Mouse (Mus musculus) thymus, postnatal 0 days (tissue): ENCODE data around the gene Gpr108. TPM values are rescaled to one million over a fixed set of nuclear protein-coding genes. Genes with fewer than 3 reads are reported as not detected.
"Not testable (repeated sequence)": the region's sequence is repeated elsewhere in the genome, so short reads cannot be mapped to it uniquely, and the experiment has no call there.

ENCODE experiments used
- DNase-seq: peaks from one replicate; pipeline ENCODE4 v3.0.0-alpha.2; 2015; ENCODE audit warnings: low spot score
- polyA plus RNA-seq: library from polyadenylated mRNA; unstranded; fragments of >200 nt; fragmentation: Nextera tagmentation; extraction: Ambion mirVana; gene quantifications from 2 replicates; pipeline ENCODE4 v1.2.1, GENCODE M21; 2015

The Gpr108 gene
- 37.3 and 40.0 TPM in 2 replicates for polyA plus RNA-seq

GRCm38 (mm10) chr17:57248201-57248699 is at the start of gene Gpr108:
Gpr108 (minus strand) TSS chr17:57248446.
- peak; percentile 93 for DNase-seq

GRCm38 (mm10) chr17:57297040-57297439 is 48.8 kb upstream of the Gpr108 start:
- DNase-seq = no peak

DNA sequence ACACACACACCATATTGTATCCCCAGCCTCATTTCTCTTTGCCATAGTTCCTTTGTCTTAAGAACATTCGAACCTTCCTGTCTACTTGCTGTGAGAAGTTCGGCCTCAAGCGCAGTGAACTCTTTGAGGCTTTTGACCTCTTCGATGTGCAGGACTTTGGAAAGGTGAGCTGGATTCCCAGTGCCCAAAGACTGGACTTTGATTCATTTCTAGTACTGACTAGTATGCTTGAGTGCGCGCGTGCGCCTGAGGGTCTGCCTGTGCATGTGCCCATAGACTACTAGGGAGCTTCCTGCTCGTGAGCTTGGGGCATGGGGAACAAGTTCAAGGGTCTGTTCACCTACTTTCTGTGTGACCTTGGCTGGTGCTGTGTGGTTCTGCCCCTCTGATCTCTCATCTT is 47.7 kb upstream of the Gpr108 start:
- no peak for DNase-seq

- DNase-seq = no peak
Measured at GRCm38 (mm10) chr17:57292968-57293367, 44.7 kb upstream of the Gpr108 start.

- DNase-seq = no peak
Measured at GRCm38 (mm10) chr17:57292302-57292701, 44.1 kb upstream of the Gpr108 start.

DNA sequence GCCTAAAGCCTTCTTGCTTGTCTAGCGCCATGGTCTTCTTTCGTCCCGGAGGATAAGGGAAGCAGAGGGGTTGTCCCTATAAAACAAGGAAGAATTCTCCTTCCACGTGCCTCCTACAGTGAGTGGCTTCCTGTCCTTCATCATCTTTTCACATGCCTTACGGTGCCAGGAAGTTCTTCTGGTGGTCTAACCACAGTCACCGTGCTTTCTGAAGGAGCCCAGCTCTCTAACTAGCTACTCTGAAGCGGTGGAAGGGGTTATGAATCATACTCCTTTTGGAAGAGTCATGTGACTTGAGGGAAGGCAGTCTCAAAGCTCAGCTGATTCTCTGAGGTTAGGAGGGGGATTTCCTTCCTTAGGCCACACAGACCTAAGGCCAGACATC is 42.4 kb upstream of the Gpr108 start:
- no peak for DNase-seq

GRCm38 (mm10) chr17:57290001-57290670 is 41.9 kb upstream of the Gpr108 start:
- DNase-seq = peak; percentile 63

- DNase-seq = no peak
Measured at GRCm38 (mm10) chr17:57289252-57289651, 41.0 kb upstream of the Gpr108 start.

DNA sequence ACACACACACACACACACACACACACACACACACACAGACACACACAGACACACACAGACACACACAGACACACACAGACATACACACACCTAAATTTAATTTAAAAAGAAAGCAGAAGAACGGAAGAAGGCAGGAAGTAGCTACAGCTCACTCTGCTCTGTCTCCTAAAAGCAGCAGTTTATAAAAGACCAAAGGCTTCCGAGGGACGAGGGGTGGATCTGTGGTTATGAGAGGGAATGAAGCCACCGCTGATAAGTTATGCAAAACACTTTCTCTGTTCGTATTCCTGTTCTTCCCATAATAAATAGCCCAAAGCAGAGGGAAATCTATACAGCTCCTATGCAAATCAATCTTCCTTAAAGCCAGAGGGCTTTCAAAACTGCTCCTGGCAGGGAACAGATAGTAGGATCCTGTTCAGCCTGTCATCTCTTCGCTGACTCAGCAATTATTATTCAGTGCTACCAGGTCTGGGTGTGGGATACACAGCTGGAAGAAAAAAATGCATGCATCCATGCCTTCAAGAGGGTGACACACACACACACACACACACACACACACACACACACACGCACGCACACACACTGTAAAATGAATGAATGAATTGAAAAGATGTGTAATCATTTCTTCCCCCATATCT is 38.6 kb upstream of the Gpr108 start:
- peak; percentile 53 for DNase-seq

DNA sequence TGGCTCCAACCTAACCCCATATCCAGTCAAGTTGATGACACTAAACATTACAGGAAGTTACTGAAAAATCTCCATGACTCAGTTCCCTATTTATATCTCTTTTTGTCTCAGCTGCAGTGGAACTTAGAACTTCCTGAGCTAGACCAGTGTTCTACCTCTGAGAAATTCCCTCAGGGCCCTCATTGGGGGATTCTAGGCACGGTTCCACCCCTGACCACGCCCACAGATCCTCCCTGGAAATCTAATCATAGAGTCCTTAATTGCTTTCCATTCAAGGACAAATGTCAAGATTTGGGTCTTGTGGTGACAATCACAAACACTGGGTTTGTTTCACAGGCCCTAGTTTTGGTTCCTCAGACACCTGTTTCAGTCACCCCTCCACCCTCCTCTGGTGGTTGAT is 36.8 kb upstream of the Gpr108 start:
- DNase-seq = peak; percentile 20

DNA sequence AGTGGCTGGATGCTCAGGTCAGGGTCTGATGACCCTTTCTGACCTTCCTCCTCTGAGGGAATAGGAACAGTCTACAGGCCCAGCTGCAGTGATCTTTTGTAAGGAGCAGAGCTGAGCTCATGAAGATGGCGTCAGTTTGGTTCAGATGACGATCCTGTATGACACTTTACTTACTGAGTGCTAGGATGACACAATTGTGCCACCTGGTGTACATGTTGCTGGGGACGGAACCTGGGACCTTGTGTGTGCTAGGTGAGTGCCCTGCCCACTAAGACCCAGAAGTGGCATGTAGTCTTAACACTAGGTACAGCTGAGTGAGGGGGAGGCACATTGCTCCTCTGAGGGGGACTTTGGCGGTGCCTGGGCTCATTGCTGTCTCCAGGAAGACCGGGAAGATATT is 35.7 kb upstream of the Gpr108 start:
- DNase-seq = no peak

DNA sequence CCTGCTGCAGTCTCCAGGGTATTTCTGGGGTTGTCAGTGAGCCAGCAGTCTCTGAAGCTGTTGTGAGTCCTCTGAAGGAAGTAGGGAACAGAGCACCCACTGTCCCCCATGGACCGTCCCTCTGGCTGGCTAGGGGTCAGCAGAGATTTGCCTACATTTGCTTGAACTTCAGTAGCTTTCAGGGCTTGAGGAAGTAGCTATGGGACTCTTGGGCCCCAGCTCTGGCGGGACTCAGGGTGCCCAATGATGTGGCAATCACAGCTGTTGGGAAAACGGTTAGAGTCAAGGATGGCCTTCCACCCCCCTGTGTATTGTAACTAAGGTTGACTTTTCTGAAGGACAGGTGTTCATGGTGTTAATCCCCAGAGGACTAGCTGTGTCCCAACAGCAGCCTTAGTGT is 32.2 kb upstream of the Gpr108 start:
- no peak for DNase-seq

- peak; percentile 70 for DNase-seq
Measured at GRCm38 (mm10) chr17:57279591-57280224, 31.5 kb upstream of the Gpr108 start.

DNA sequence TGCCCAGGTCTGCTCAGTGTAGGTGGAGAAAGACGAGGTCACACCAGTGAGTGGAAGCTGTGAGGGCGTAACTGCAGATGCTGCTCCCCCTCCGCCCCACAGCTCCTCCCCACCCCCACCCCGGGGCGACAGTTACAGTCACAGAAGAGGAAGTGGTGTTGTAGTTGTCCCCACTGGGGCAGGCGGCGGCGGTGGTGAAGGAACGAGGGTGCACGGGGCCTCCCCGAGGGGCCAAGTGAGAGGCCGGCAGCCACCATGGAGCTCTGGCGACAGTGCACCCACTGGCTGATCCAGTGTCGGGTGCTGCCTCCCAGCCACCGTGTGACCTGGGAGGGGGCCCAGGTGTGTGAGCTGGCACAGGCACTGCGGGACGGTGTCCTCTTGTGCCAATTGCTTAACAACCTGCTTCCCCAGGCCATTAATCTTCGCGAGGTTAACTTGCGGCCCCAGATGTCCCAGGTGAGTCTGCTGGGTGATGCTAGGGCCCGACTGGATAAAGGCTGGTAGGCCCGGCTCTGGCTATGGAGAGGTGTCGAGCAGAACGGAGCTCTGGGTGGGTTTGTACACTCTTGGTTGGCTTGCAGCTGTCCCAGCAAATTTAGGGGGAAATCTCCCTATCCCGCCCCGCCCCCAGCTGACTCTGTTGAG is 30.8 kb upstream of the Gpr108 start, which contains the start of gene Vav1:
Gene Vav1, plus strand, starts transcription at position 158 of the 648 bp plus-strand sequence.
- DNase-seq = peak; percentile 88

DNA sequence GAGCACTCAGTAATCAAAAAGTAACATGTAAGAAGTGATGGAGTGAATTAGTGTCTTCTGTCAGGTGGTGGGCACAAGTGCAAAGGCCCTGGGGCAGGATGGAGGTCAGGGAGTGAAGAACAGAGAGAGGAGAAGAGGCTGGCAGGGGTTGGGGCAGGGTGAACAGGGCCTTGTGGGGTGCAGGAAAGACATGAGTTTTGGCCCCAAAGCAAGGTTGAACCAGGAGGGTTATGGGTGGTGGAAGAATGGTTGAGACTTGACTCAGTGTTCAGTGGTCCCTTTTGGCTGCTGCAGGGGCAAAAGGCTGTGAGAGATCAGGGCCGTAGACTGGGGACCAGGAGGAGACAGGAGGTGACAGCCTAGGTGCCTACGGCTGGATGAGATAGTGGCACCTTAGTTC is 30.3 kb upstream of the Gpr108 start:
- DNase-seq = no peak

DNA sequence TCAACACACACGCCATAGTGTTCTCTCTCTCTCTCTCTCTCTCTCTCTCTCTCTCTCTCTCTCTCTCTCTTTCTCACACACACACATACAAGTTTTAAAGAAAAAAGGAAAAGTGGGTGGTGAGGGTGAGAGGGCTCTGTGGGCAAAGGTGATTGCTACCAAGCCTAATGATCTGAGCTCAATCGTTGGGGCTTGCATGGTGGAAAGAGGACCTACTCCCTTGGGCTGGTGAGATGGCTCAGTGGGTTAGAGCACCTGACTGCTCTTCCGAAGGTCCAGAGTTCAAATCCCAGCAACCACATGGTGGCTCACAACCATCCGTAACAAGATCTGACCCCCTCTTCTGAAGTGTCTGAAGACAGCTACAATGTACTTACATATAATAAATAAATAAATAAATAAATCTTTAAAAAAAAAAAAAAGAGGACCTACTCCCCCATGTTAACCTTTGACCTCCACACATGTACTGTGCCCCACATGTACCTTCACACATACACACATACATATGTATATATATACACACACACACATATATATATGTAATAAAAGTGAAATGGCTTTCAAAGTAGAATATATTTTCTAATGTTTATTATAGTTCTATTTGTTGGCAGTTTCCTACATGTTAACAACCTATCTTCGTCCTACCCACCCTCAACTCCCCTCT is 29.5 kb upstream of the Gpr108 start:
- not testable (repeated sequence) for DNase-seq

DNA sequence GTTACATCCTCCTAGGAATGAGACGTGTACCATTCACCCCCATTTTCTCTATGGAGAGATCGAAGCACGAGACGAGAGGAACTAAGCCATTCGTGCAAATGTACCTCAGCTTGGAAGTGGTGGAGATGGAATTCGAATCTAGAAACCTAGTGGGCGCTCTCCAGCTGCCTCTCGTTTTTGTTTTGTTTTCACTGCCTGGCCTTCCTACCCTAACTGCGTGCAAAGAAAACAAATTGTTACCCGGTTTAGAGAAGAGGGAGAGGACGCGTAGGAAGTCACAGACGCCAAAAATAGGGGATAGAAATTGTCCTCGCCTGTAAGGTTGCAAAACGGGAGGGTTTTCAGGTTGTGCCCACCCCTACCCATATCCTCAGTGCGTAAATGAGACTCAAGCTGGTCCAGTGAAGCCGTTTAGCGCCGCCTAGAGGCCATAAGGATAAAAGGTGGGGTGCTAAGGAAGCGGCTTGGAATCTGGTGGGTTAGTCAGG is 28.4 kb upstream of the Gpr108 start:
- DNase-seq = peak; percentile 87

GRCm38 (mm10) chr17:57275997-57276351 is 27.7 kb upstream of the Gpr108 start:
- DNase-seq = no peak

GRCm38 (mm10) chr17:57275111-57275996 is 27.1 kb upstream of the Gpr108 start:
- peak; percentile 88 for DNase-seq

GRCm38 (mm10) chr17:57274686-57275085 is 26.4 kb upstream of the Gpr108 start:
- no peak for DNase-seq
